Mouse (Mus musculus): ENCODE results near the gene Trim41.
A peak's percentile ranks its signal among the peaks of the same experiment; 100 is the strongest.
"Not testable (repeated sequence)": the region's sequence is repeated elsewhere in the genome, so short reads cannot be mapped to it uniquely, and the experiment has no call there.

Gene Trim41

DNA sequence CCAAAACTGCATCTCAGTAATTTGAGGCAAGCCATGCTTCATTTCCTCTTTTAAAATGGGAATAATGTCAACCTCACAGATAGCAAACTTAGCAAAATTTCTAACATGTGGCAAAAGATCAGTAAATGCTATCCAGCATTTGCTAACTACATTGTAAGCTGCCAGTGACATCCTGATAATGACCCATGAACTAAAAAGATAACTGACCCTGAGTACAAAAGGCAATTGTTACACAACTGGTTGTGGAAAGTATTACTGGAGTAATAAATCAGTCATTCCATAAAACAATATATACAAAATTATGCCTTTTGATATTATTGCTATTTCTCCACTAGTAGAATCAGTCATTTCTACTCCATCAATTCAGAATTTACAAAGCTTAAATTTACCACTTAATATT, 3.4 kb downstream of the Trim41 start:
- no peak for DNase-seq (ENCODE audit: low read depth)

- no peak for DNase-seq (ENCODE audit: low read depth)
These were observed 7.0 kb downstream of the Trim41 start for GRCm38 (mm10) chr11:48810142-48810541.

DNA sequence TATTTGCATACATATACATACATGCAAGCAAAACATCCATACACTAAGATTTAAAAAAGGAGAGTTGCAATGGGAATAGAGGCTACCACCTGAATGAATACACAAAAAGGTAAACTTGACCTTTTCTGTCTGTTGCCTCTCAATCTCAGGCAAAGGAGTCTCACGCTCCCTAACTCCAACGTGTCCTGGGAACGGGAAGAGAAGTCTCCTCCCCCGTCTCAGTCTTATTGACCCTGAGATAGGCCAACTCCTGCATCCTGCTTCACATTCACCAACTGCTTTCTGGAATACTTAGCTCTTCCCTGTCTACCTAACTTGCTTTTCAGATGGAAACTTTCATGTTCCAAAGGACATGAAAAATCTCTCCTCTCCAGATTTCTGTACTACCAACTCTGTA, 7.7 kb downstream of the Trim41 start:
- DNase-seq (ENCODE audit: low read depth): no peak

DNA sequence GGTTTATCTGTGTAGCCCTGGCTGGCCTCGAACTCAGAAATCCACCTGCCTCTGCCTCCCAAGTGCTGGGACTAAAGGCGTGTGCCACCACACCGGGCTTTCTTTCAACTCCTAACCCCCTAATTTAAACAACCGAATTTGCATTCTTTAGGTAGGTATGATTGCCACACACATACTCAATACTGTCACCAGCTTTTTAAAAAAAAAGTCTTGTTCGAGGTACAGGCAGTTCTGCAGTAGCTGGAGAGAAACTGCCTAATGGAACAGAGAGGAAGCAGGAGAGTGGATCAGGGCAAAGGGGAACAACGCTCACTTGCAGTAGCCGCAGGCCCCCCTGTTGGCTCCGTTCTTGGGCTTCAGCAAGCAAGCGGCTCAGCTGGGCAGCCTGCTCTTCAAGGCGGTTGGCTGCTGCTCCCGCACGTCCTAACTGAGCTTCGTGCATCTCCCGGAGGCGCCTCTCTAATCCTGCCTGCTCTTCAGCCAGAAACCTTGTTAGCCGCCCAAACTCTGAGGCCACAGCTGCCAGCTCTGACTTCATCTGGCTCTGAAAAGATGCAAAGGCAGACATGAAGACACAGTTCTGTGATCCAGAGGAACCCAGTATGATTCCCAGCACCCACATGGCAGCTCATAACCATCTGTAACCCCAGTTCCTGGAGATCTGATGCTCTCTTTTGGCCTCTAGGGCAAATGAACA, 8.3 kb downstream of the Trim41 start:
- DNase-seq (ENCODE audit: low read depth): no peak

GRCm38 (mm10) chr11:48808304-48808646, 8.9 kb downstream of the Trim41 start:
- DNase-seq (ENCODE audit: low read depth): no peak

DNA sequence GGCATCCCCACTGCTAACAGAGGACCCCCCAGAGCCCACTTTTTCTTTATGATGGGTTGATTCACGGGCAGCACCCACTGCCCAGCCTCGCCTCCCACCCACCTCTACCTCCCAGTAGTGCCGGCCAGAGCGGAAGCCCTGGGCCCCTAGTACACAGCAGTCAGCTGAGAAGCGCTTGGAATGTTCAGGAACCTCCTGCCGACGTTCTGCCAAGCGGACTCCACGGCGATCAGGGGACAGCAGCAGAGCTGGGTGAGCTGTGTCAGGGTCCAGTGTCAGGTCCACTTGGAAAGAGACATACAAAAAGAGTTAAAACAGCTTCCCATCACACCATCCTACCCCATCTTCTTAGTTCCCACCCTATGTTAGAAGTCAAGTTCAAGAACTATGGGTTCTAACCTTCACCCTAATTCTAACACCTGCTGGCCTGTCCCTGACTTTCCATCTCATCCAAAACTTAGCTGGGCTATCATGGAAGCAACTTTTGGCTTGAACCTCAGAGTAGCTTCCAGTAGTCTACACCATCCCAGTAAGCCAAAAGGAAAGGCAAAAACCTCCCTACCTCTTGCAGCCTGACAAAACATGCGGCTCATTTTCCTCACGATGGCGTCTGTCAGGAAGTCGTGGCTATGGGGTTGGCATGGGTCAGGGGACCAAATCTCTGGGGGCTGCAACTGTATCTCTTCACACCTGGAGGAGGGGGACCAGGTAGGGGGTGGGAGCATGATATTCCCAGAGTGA, 9.4 kb downstream of the Trim41 start:
- DNase-seq (ENCODE audit: low read depth): no peak

DNA sequence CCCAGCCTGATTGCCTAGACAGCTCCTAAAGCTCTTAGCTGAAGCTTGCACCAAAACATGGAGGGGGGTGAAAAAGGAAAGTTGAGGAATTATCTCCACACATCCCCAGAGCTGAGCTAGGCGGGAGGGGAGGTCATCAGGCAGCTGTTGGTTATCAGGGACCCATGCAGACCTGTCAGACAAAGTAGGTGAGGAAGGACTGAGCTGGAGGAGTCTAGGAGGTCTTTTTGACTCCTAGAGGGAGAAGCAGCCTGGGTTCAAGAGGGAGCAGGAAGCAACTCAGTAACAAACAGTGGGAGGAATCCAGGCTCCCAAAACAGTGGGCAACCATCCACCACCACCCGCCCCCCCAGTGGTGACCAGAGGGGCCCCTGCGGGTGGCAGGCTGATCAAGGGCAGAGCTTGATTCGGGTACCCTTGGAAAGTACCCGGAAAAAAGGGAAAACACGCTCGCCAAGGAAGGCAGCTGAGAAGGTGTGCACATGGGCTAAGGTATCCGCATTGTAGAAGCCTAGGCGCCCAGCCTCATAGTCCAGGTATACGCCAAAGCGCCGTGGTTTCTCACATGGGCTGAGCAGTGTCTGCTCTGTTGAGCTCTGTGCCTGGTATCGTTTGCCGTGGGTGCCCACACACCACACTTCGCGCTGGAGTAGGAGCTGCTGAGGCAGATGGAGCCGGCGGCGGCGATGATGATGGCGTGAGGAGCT, 10.1 kb downstream of the Trim41 start:
- no peak for DNase-seq (ENCODE audit: low read depth)

- no peak for DNase-seq (ENCODE audit: low read depth)
These were observed 12.2 kb downstream of the Trim41 start for GRCm38 (mm10) chr11:48804922-48805321.

DNA sequence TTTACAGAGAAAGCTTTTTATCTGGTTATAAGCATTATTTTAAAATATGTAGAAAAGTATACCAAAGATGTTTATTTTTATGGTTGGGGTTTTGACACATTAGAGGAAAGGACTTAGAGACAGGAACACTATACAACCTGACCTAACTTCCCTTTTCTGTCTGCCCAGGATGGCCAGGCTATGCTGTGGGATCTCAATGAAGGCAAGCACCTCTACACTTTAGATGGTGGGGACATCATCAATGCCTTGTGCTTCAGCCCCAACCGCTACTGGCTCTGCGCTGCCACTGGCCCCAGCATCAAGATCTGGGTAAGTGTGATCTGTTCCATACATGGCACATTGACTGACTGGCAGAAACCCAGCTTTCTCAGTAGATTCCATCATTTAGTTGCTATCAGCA, 13.2 kb downstream of the Trim41 start:
- DNase-seq (ENCODE audit: low read depth): no peak

DNA sequence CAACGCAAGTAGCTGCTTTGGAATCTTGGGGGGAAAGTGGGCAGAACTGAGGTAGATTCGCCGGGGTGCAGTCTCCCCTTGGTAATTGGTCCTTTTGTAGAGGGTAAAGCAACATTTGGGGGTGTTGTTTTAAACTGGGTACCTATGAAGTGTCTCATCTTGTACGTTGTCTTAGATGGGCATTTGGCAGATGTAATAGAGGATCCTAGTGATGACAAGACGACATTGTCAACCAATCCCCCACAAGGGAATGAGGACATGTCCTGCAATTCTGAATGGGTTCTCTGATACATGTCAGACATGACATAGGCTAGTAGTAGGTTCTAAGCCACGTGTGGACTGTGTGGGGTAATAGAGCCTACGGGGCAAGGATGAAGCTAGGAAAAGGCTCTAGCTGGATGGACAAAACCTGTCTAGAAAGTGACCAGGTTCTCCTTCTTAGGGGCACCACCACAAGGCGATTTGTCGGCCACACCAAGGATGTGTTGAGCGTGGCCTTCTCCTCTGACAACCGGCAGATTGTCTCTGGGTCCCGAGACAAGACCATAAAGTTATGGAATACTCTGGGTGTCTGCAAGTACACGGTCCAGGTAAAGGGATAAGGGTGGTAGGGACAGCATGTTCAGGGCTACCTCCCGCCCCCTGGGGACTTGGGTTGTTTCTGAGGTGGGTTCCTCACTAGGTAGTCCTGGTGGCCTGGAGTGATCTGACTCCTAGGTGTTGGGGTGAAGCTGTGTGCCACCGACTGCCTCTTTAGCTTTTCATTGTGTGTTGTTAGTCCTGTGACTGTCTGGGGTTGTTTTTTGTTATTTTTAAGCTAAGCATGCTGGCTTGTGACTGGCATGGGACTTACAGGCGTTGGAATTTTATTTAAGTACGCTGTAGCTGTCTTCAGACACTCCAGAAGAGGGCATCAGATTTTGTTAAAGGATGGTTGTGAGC, 15.1 kb downstream of the Trim41 start:
- no peak for DNase-seq (ENCODE audit: low read depth)

GRCm38 (mm10) chr11:48799921-48800701, 17.0 kb downstream of the Trim41 start, which contains the start of gene Rack1:
TSS of gene Rack1 (plus strand) at chr11:48800332.
- peak; percentile 92 for DNase-seq (ENCODE audit: low read depth)

GRCm38 (mm10) chr11:48798984-48799920, 17.9 kb downstream of the Trim41 start:
- DNase-seq (ENCODE audit: low read depth): peak; percentile 31

DNA sequence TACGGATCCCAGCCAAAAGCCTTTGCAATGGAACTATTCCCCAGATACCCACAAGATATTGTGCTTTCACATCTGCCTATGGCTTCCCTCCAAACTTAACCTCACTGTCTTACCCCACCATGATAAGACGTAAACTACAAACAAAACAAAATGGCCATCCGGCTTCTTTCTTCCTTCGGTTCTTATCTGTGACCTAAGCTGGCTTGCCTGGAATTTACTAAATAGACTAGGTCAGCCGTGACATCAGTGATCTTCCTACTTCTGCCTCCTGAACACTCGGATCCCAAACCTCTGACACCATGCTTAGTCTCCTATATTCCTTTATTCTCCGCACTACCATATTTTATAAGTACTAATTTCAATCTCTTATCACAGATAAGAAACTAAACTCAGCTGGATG, 18.8 kb downstream of the Trim41 start:
- no peak for DNase-seq (ENCODE audit: low read depth)

GRCm38 (mm10) chr11:48797287-48797686, 19.9 kb downstream of the Trim41 start:
- no peak for DNase-seq (ENCODE audit: low read depth)

- DNase-seq (ENCODE audit: low read depth): no peak
These were observed 20.9 kb downstream of the Trim41 start for GRCm38 (mm10) chr11:48796290-48796689.

GRCm38 (mm10) chr11:48795221-48795620, 21.9 kb downstream of the Trim41 start:
- DNase-seq (ENCODE audit: low read depth): no peak

GRCm38 (mm10) chr11:48793184-48793583, 24.0 kb downstream of the Trim41 start:
- no peak for DNase-seq (ENCODE audit: low read depth)

DNA sequence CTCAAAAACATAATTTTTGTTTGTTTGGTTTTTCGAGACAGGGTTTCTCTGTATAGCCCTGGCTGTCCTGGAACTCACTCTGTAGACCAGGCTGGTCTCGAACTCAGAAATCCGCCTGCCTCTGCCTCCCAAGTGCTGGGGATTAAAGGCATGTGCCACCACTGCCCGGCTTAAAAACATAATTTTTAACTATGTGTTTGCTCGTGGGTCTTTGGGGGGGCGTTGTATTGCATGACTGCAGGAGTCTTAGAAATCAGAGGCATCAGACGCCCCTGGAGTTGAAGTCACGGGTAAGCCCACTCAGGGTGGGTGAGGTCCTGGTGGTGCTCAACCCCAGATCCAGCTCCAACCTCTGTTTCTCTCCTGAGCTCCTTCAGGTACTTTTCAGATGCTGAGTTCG, 25.3 kb downstream of the Trim41 start:
- not testable (repeated sequence) for DNase-seq (ENCODE audit: low read depth)

DNA sequence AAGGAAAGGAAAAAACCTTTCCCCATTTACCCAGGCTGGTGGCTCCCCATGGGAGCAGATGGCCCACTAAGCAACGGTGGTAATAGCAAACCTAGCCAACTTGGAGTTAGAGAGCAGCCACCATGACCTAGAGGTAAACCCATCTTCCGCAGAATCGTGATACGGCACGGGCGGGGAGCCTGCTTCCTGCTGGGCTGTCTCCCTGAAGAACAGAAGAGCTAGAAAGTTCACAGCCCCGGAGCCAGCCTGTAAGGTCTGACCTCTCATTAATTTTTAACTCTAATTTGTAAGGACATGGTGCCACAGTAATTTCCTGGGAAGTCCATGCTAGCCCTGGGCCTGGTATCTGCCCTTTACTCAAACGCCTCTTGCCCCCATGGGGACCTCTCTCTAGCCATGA, 26.2 kb downstream of the Trim41 start:
- DNase-seq (ENCODE audit: low read depth): no peak

Measured in NIH3T3 (cell line).